Mouse (Mus musculus): ENCODE measurements around the gene Vamp9.

DNA sequence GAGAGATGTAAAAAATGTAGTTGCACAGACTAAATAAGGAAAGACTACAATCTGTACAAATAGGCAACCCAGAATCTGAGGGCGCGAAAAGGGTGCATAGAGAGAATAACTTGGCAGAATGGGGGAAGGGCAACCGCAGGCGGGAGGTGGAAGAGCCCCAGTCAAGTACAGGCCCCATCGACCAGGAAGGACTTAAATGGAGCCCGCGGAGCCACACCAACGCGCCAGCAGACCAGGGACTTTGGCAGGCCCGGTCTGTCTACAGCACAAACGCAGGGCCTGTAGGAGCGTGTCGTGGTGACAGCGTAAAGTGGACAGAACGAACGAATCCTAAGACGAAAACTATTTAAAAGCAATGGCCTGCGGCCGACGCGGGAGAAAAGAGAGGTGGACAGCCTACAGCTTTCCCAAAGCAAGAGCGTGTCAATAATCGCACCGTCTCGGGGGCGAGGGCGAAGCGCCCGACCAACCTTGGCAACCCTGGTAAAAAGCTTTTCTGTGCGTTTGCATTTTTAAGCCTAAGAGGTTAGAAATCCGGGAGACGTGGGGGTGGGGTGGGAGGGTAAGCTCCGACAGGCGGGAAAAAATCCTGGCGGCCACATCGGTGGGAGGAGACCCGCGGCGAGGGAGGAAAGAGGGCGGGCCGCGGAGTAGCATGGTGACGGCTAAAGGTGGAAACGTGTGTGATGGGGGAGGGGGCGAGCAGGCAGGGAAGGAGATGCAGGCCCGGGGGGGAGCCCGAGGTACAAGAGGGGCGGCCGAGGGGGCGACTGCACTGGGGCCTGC lies 71.7 kb downstream of the Vamp9 start:
- no peak for TF ChIP-seq EP300 (IDR thresholded peaks at IDR 0.05; ENCODE audit: low read depth)
- TF ChIP-seq CTCF (IDR thresholded peaks at IDR 0.05; ENCODE audit: low read depth): no peak

All from liver, postnatal 0 days (tissue).